ENCODE assay signal across 8 mouse cellular contexts in genomic region chr7:70362526-70363170, GRCm38 (mm10). TPM values are rescaled to one million over a fixed set of nuclear protein-coding genes. Genes with fewer than 3 reads are reported as not detected.
DNase-seq lines count a peak whose midpoint lies in the region; ATAC-seq lines count a peak whose summit lies in the region.

No protein-coding gene starts in this region.

- peaks cover 7% of the 10 kb centered on the region; the same call in 1 of the 2 replicates for H3K27me3 ChIP-seq in hindbrain, embryonic 12.5 days
- H3K27me3 ChIP-seq in limb, embryonic 15.5 days = peaks cover 21% of the 10 kb centered on the region
- no peaks in the 10 kb centered on the region for H3K27me3 ChIP-seq in stomach, embryonic 16.5 days (ENCODE audit: control insufficient read depth, insufficient read depth, low read length)

- ATAC-seq in hindbrain, embryonic 12.5 days (ENCODE audit: low FRiP score) = no peak
- no peak for ATAC-seq in limb, embryonic 15.5 days (ENCODE audit: insufficient number of reproducible peaks, low FRiP score, low TSS enrichment, low read depth)
- ATAC-seq in stomach, embryonic 16.5 days (ENCODE audit: insufficient read depth, low FRiP score) = no peak
- ATAC-seq in activated CD4-positive, CD25-positive, alpha-beta regulatory T cell, adult 4 months = no peak

- H3K4me1 ChIP-seq in brown adipose tissue, adult 24 weeks (ENCODE audit: control insufficient read depth, insufficient read depth, insufficient read length, low read length) = peaks cover 5% of the 10 kb centered on the region
- H3K4me1 ChIP-seq in hindbrain, embryonic 12.5 days = peaks cover 10% of the 10 kb centered on the region
- H3K4me1 ChIP-seq in limb, embryonic 15.5 days = peaks cover 15% of the 10 kb centered on the region
- H3K4me1 ChIP-seq in stomach, embryonic 16.5 days (ENCODE audit: control insufficient read depth, insufficient read depth, low read length) = peaks cover 5% of the 10 kb centered on the region; the same call in 1 of the 2 replicates

- no peaks in the 10 kb centered on the region for H3K9me3 ChIP-seq in hindbrain, embryonic 12.5 days (replicated peaks)
- no peaks in the 10 kb centered on the region for H3K9me3 ChIP-seq in limb, embryonic 15.5 days
- no peaks in the 10 kb centered on the region for H3K9me3 ChIP-seq in stomach, embryonic 16.5 days (replicated peaks; ENCODE audit: control insufficient read depth, low read length)

- DNase-seq in 3134 (ENCODE audit: extremely low read depth, insufficient read length, low spot score) = peak; percentile 38
- no peak for DNase-seq in cerebellum, adult 9-11 months
- DNase-seq in thymus, postnatal 10 days (ENCODE audit: low spot score in 2 of 2) = no peak

- H3K4me2 ChIP-seq in hindbrain, embryonic 12.5 days (replicated peaks) = peak overlapping the region; percentile 79
- peak overlapping the region; percentile 82 for H3K4me2 ChIP-seq in limb, embryonic 15.5 days
- H3K4me2 ChIP-seq in stomach, embryonic 16.5 days (ENCODE audit: low read depth, low read length) = peak overlapping the region; percentile 86

- H3K27ac ChIP-seq in brown adipose tissue, adult 24 weeks (replicated peaks; ENCODE audit: low read depth, low read length) = no peak overlapping the region
- H3K27ac ChIP-seq in hindbrain, embryonic 12.5 days = peak overlapping the region; percentile 100
- H3K27ac ChIP-seq in limb, embryonic 15.5 days = no peak overlapping the region
- H3K27ac ChIP-seq in stomach, embryonic 16.5 days (ENCODE audit: low read length) = peak overlapping the region; percentile 30

- peak overlapping the region; percentile 68 for H3K4me3 ChIP-seq in brown adipose tissue, adult 24 weeks (ENCODE audit: insufficient read depth, low read depth, low read length)
- H3K4me3 ChIP-seq in hindbrain, embryonic 12.5 days = peak overlapping the region; percentile 92
- H3K4me3 ChIP-seq in limb, embryonic 15.5 days = peak overlapping the region; percentile 73
- H3K4me3 ChIP-seq in stomach, embryonic 16.5 days (replicated peaks; ENCODE audit: low read length) = peak overlapping the region; percentile 81

- peaks cover 7% of the 10 kb centered on the region; the same call in 1 of the 2 replicates for H3K36me3 ChIP-seq in hindbrain, embryonic 12.5 days
- H3K36me3 ChIP-seq in limb, embryonic 15.5 days = no peaks in the 10 kb centered on the region
- no peaks in the 10 kb centered on the region for H3K36me3 ChIP-seq in stomach, embryonic 16.5 days (ENCODE audit: control insufficient read depth, insufficient read depth, low read length)

- 1% methylated on average over 12 of the region's 12 CpGs for WGBS in hindbrain, embryonic 12.5 days
- 28% methylated on average over 12 of the region's 12 CpGs for WGBS in limb, embryonic 15.5 days
- WGBS in stomach, embryonic 16.5 days = 13% methylated on average over 12 of the region's 12 CpGs

- peak overlapping the region; percentile 99 for H3K9ac ChIP-seq in hindbrain, embryonic 12.5 days
- no peak overlapping the region for H3K9ac ChIP-seq in limb, embryonic 15.5 days
- peak overlapping the region; percentile 76 for H3K9ac ChIP-seq in stomach, embryonic 16.5 days (ENCODE audit: low read length)

RNA-seq across cellular contexts. Expression of gene Nr2f2, which starts 3.9 kb away (rescaled TPM):
- 10.5 and 14.5 TPM in 2 replicates for polyA plus RNA-seq in brown adipose tissue, adult 24 weeks (2012; ENCODE audit: insufficient read depth, insufficient read length, missing spikeins)
- polyA plus RNA-seq in hindbrain, embryonic 12.5 days (2016; fragmentation: Nextera tagmentation; extraction: Ambion mirVana) = 133 and 146 TPM in 2 replicates
- polyA plus RNA-seq in limb, embryonic 15.5 days (2015; fragmentation: Nextera tagmentation; extraction: Ambion mirVana) = 28.0 and 34.7 TPM in 2 replicates
- 52.5 and 64.6 TPM in 2 replicates for polyA plus RNA-seq in stomach, embryonic 16.5 days (2015; fragmentation: Nextera tagmentation; extraction: Ambion mirVana)
- polyA plus RNA-seq in activated CD4-positive, CD25-positive, alpha-beta regulatory T cell, adult 4 months (2017; shearing (Covaris generic)) = not detected

Comparison
In these comparisons a context has a peak if more than half of its experiments do, and no peak if none do; other contexts are left out.
1. H3K27ac ChIP-seq: peak in hindbrain, embryonic 12.5 days (single experiment) and stomach, embryonic 16.5 days (single experiment); none in brown adipose tissue, adult 24 weeks (single experiment) and limb, embryonic 15.5 days (single experiment).
2. RNA of gene Nr2f2, which starts 3.9 kb away (polyA plus RNA-seq): 133 to 146 TPM in hindbrain, embryonic 12.5 days, 52.5 to 64.6 TPM in stomach, embryonic 16.5 days, 28.0 to 34.7 TPM in limb, embryonic 15.5 days and 10.5 to 14.5 TPM in brown adipose tissue, adult 24 weeks; not detected in activated CD4-positive, CD25-positive, alpha-beta regulatory T cell, adult 4 months; every median in the first group is over 10 times any median in the second.
3. Peak in every context shown above with its lines, with median percentiles within 50 percentile points of each other: H3K4me3 ChIP-seq and H3K4me2 ChIP-seq.